Mouse (Mus musculus): ENCODE measurements around the gene Akr1cl.

Akr1cl gene

GRCm38 (mm10) chr1:64988176-64988575 lies 44.4 kb downstream of the Akr1cl start:
- no peak for DNase-seq (ENCODE audit: low spot score)

- peak; percentile 64 for DNase-seq (ENCODE audit: low spot score)
Observed at GRCm38 (mm10) chr1:64986120-64986519, 46.4 kb downstream of the Akr1cl start.

GRCm38 (mm10) chr1:64983247-64983646 lies 49.3 kb downstream of the Akr1cl start:
- DNase-seq (ENCODE audit: low spot score): no peak

- DNase-seq (ENCODE audit: low spot score): no peak
Observed at GRCm38 (mm10) chr1:64978321-64978799, 54.2 kb downstream of the Akr1cl start.

GRCm38 (mm10) chr1:64975346-64975745 lies 57.2 kb downstream of the Akr1cl start:
- no peak for DNase-seq (ENCODE audit: low spot score)

- DNase-seq (ENCODE audit: low spot score): peak; percentile 26
Observed at GRCm38 (mm10) chr1:64970685-64971084, 61.9 kb downstream of the Akr1cl start.
